Mouse (Mus musculus): Measurements from ENCODE around the gene Hps1. TPM values are rescaled to one million over a fixed set of nuclear protein-coding genes. Genes with fewer than 3 reads are reported as not detected.

The Hps1 gene
- polyA plus RNA-seq (2015; fragmentation: Nextera tagmentation; extraction: Ambion mirVana): 8.8 and 9.1 TPM in 2 replicates

GRCm38 (mm10) chr19:42779531-42780155, at the start of gene Hps1:
Gene Hps1, minus strand, starts transcription at chr19:42779978.
- DNase-seq: peak; percentile 88
- Histone ChIP-seq H3K4me3 (replicated peaks) (peak within 1 kb of the TSS; percentile 71), H3K9me3 (replicated peaks) (no peaks in the 10 kb centered on the region), H3K36me3 (no peaks in the 10 kb centered on the region), H3K9ac (peak within 1 kb of the TSS; percentile 75), H3K4me2 (peak within 1 kb of the TSS; percentile 81), H3K27me3 (no peaks in the 10 kb centered on the region), H3K4me1 (replicated peaks) (peaks cover 22% of the 10 kb centered on the region), H3K27ac (peak within 1 kb of the TSS; percentile 70)
- under 1% methylated on average over 43 of the region's 43 CpGs for WGBS (ENCODE audit: insufficient replicate concordance)
- peak; percentile 95 for ATAC-seq (ENCODE audit: low read depth)

DNA sequence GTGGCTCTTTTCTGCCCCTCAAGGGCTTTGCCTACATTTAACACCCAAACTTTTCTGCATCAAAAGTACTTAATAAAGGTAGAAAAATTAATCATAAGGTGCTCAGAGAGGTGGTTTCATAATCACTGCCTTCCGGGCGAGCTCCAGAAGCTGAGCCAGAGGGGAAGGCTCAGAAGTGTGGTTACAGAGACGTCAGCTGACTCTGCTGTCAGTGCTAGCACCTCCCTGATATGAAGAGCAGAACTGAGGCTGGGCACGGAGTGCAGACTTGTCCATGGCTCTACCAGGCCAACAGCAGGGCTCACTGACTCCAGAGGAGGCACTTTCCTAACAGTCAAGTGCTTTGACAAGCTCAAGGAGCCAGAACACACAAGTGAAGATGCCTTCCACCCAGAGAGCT, 49.4 kb upstream of the Hps1 start:
- no peak for ATAC-seq (ENCODE audit: low read depth)
- no peak overlapping the region for H3K4me2 ChIP-seq
- no peak overlapping the region for H3K9ac ChIP-seq
- no peaks in the 10 kb centered on the region for H3K4me1 ChIP-seq (replicated peaks)
- H3K27me3 ChIP-seq: no peaks in the 10 kb centered on the region
- no peak overlapping the region for H3K27ac ChIP-seq
- 34% methylated on average over 4 of the region's 4 CpGs for WGBS (ENCODE audit: insufficient replicate concordance)
- H3K4me3 ChIP-seq (replicated peaks): no peak overlapping the region
- DNase-seq: no peak
- H3K36me3 ChIP-seq: no peaks in the 10 kb centered on the region
- H3K9me3 ChIP-seq (replicated peaks): no peaks in the 10 kb centered on the region

GRCm38 (mm10) chr19:42827843-42828242, 48.1 kb upstream of the Hps1 start:
- no peaks in the 10 kb centered on the region for H3K27me3 ChIP-seq
- DNase-seq (no peak), ATAC-seq (ENCODE audit: low read depth) (no peak)
- H3K9me3 ChIP-seq (replicated peaks): no peaks in the 10 kb centered on the region
- H3K9ac ChIP-seq: no peak overlapping the region
- H3K4me3 ChIP-seq (replicated peaks): no peak overlapping the region
- H3K4me1 ChIP-seq (replicated peaks): no peaks in the 10 kb centered on the region
- no peak overlapping the region for H3K27ac ChIP-seq
- H3K4me2 ChIP-seq: no peak overlapping the region
- WGBS (ENCODE audit: insufficient replicate concordance): 64% methylated on average over 3 of the region's 3 CpGs
- no peaks in the 10 kb centered on the region for H3K36me3 ChIP-seq

- Histone ChIP-seq H3K36me3 (no peaks in the 10 kb centered on the region), H3K4me3 (replicated peaks) (no peak overlapping the region), H3K9ac (no peak overlapping the region), H3K9me3 (replicated peaks) (no peaks in the 10 kb centered on the region), H3K4me2 (no peak overlapping the region), H3K27ac (no peak overlapping the region), H3K27me3 (no peaks in the 10 kb centered on the region), H3K4me1 (replicated peaks) (no peaks in the 10 kb centered on the region)
- ATAC-seq (ENCODE audit: low read depth) (no peak), DNase-seq (no peak)
- WGBS (ENCODE audit: insufficient replicate concordance): 51% methylated on average over 5 of the region's 5 CpGs
These were observed 40.3 kb upstream of the Hps1 start for GRCm38 (mm10) chr19:42820109-42820508.

GRCm38 (mm10) chr19:42817761-42818160, 38.0 kb upstream of the Hps1 start:
- H3K4me3 ChIP-seq (replicated peaks): no peak overlapping the region
- H3K27me3 ChIP-seq: no peaks in the 10 kb centered on the region
- H3K27ac ChIP-seq: no peak overlapping the region
- H3K4me1 ChIP-seq (replicated peaks): no peaks in the 10 kb centered on the region
- no peak overlapping the region for H3K9ac ChIP-seq
- no peaks in the 10 kb centered on the region for H3K36me3 ChIP-seq
- H3K9me3 ChIP-seq (replicated peaks): no peaks in the 10 kb centered on the region
- 41% methylated on average over 2 of the region's 2 CpGs for WGBS (ENCODE audit: insufficient replicate concordance)
- H3K4me2 ChIP-seq: no peak overlapping the region
- ATAC-seq (ENCODE audit: low read depth) (no peak), DNase-seq (no peak)

GRCm38 (mm10) chr19:42816261-42816660, 36.5 kb upstream of the Hps1 start:
- no peak overlapping the region for H3K27ac ChIP-seq
- no peak for ATAC-seq (ENCODE audit: low read depth)
- DNase-seq: no peak
- no peak overlapping the region for H3K4me2 ChIP-seq
- 79% methylated on average over 2 of the region's 2 CpGs for WGBS (ENCODE audit: insufficient replicate concordance)
- H3K36me3 ChIP-seq: no peaks in the 10 kb centered on the region
- no peaks in the 10 kb centered on the region for H3K9me3 ChIP-seq (replicated peaks)
- no peaks in the 10 kb centered on the region for H3K27me3 ChIP-seq
- no peaks in the 10 kb centered on the region for H3K4me1 ChIP-seq (replicated peaks)
- no peak overlapping the region for H3K9ac ChIP-seq
- H3K4me3 ChIP-seq (replicated peaks): no peak overlapping the region

- ATAC-seq (ENCODE audit: low read depth) (no peak), DNase-seq (no peak)
- no peak overlapping the region for H3K9ac ChIP-seq
- no peak overlapping the region for H3K4me2 ChIP-seq
- H3K36me3 ChIP-seq: no peaks in the 10 kb centered on the region
- no peak overlapping the region for H3K4me3 ChIP-seq (replicated peaks)
- no peaks in the 10 kb centered on the region for H3K27me3 ChIP-seq
- H3K27ac ChIP-seq: no peak overlapping the region
- WGBS (ENCODE audit: insufficient replicate concordance): 57% methylated on average over 5 of the region's 5 CpGs
- no peaks in the 10 kb centered on the region for H3K9me3 ChIP-seq (replicated peaks)
- H3K4me1 ChIP-seq (replicated peaks): no peaks in the 10 kb centered on the region
These were observed 30.4 kb upstream of the Hps1 start for GRCm38 (mm10) chr19:42810140-42810539.

DNA sequence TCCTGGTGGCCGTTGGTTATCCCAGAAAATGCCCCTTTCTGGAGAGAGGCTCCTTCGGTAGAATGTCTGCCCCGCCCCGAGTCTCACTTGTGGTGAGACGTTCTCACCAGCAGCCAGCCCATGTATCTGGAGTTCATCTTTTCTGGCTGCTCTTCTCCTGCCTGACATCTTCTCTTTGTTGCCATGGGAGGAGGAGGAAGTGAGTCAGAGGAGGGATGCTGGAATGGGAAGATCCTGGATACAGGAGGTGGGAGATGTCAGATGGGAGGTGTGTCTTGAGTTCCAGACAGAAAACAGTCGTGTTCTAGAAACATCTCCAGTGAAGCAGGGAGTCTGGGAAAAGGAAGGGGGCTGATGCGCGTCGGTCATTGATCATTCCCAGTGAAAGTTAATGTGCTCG, 29.7 kb upstream of the Hps1 start:
- Histone ChIP-seq H3K4me1 (replicated peaks) (no peaks in the 10 kb centered on the region), H3K4me2 (no peak overlapping the region), H3K9me3 (replicated peaks) (no peaks in the 10 kb centered on the region), H3K36me3 (no peaks in the 10 kb centered on the region), H3K9ac (no peak overlapping the region), H3K27me3 (no peaks in the 10 kb centered on the region), H3K4me3 (replicated peaks) (no peak overlapping the region), H3K27ac (no peak overlapping the region)
- ATAC-seq (ENCODE audit: low read depth): no peak
- 65% methylated on average over 10 of the region's 10 CpGs for WGBS (ENCODE audit: insufficient replicate concordance)
- no peak for DNase-seq

DNA sequence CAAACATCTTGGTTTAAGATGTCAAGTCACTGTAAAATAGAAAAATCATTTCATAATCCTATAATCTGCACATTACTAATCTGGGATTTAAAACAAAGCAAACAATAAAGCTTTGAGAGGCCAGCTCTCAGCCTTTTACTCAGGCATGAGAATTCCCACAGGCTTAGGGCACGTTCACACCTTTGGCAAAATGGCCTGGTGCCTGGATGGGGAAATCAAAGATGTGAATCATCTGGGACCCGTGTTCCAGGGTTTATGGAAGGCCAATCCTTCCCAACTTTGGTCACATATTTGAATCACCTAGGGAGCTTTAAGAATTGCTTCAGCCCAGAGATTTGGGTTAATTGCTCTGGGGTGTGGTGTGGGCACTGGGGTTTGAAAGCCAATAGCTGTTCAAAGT, 18.1 kb upstream of the Hps1 start:
- no peak for DNase-seq
- H3K9ac ChIP-seq: no peak overlapping the region

DNA sequence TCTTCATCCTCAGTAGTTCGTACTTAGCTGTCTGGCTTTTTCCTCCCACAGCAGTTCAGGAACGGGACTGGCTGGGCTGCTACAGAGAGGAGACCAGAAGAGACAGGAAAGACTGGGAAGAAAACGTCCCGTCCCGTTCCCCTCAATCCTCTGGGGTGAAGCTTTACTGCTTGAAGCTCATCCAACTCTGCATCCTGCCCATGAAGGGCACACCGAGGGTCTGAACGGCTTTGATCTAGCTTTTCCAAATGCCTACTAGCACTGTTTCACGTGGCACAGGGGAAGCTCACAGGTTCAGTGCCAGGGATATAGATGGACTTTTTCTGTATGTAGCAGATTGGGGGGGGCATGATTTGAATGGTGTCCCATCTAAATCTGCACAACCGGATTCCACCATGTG, 16.0 kb upstream of the Hps1 start:
- Histone ChIP-seq H3K9ac (no peak overlapping the region), H3K27ac (no peak overlapping the region), H3K27me3 (peaks cover 25% of the 10 kb centered on the region), H3K4me1 (replicated peaks) (peaks cover 4% of the 10 kb centered on the region), H3K4me3 (replicated peaks) (no peak overlapping the region), H3K4me2 (peak overlapping the region; percentile 62), H3K9me3 (replicated peaks) (no peaks in the 10 kb centered on the region), H3K36me3 (no peaks in the 10 kb centered on the region)
- no peak for ATAC-seq (ENCODE audit: low read depth)
- 37% methylated on average over 9 of the region's 9 CpGs for WGBS (ENCODE audit: insufficient replicate concordance)
- DNase-seq: no peak

More for the DNA sequence above, 18.1 kb upstream of the Hps1 start:
- no peaks in the 10 kb centered on the region for H3K9me3 ChIP-seq (replicated peaks)
- peaks cover 4% of the 10 kb centered on the region for H3K4me1 ChIP-seq (replicated peaks)
- peaks cover 22% of the 10 kb centered on the region for H3K27me3 ChIP-seq
- H3K27ac ChIP-seq: no peak overlapping the region
- no peak overlapping the region for H3K4me2 ChIP-seq
- H3K4me3 ChIP-seq (replicated peaks): no peak overlapping the region
- H3K36me3 ChIP-seq: no peaks in the 10 kb centered on the region
- ATAC-seq (ENCODE audit: low read depth): no peak
- WGBS (ENCODE audit: insufficient replicate concordance): 50% methylated on average over 2 of the region's 2 CpGs

DNA sequence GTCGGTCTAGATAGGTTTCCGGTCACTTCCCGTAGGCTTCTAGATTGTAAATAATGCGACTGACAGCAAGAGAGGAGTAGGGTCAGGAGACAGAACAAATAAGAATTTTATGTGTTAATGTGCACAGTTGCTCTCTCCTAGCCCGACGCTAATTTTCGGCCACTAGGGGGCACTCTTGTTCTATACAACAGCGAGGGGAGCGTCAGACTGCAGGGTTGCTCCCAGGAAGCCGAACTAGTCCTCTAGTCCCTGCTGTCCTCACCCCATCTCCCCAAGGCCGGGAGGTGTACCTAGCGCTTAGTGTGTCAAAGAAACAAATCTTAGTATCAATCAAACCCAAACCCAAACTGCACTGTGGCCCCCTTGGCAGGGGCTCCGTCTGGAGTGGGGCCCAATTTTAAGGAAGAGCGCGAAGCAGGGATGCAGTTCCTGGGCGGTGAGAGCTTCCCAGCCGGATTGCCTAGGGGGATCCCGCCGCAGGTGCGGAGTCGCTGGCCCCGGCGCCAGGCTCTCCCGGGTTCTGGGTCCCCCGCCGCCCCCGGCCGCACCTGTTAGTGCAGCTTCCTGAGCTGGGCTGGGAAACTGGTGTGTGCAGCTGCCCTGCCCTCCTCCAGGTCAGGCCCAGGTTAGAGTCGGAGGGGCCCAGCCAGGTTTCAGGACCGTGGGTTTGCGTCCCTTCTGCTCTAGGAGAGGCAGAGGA, 15.3 kb upstream of the Hps1 start:
- no peaks in the 10 kb centered on the region for H3K9me3 ChIP-seq (replicated peaks)
- H3K4me3 ChIP-seq (replicated peaks): peak overlapping the region; percentile 37
- H3K4me2 ChIP-seq: peak overlapping the region; percentile 62
- peak overlapping the region; percentile 22; the same call in 1 of the 2 replicates for H3K9ac ChIP-seq
- H3K36me3 ChIP-seq: no peaks in the 10 kb centered on the region
- H3K27me3 ChIP-seq: peaks cover 25% of the 10 kb centered on the region
- H3K27ac ChIP-seq: no peak overlapping the region
- peak; percentile 60 for DNase-seq
- ATAC-seq (ENCODE audit: low read depth): no peak
- H3K4me1 ChIP-seq (replicated peaks): peaks cover 4% of the 10 kb centered on the region
- 1% methylated on average over 31 of the region's 31 CpGs for WGBS (ENCODE audit: insufficient replicate concordance)

- Histone ChIP-seq H3K4me2 (no peak overlapping the region), H3K9ac (no peak overlapping the region), H3K36me3 (no peaks in the 10 kb centered on the region), H3K4me3 (replicated peaks) (no peak overlapping the region), H3K27ac (no peak overlapping the region), H3K27me3 (0 out of 2 replicates have a peak, but pooled peaks cover 3% of the 10 kb centered on the region), H3K4me1 (replicated peaks) (peaks cover 27% of the 10 kb centered on the region), H3K9me3 (replicated peaks) (no peaks in the 10 kb centered on the region)
- DNase-seq (no peak), ATAC-seq (ENCODE audit: low read depth) (0 out of 2 replicates have a peak, but pooled peaks have one; percentile 29)
- 28% methylated on average over 5 of the region's 5 CpGs for WGBS (ENCODE audit: insufficient replicate concordance)
These were observed 8.5 kb upstream of the Hps1 start for GRCm38 (mm10) chr19:42788311-42788710.
